Mouse (Mus musculus): ENCODE measurements around the gene Gucy2d.

Gene Gucy2d

GRCm38 (mm10) chr7:98446873-98447272 is 6.7 kb downstream of the Gucy2d start:
- no peak for DNase-seq (ENCODE audit: low read depth, low spot score)

DNA sequence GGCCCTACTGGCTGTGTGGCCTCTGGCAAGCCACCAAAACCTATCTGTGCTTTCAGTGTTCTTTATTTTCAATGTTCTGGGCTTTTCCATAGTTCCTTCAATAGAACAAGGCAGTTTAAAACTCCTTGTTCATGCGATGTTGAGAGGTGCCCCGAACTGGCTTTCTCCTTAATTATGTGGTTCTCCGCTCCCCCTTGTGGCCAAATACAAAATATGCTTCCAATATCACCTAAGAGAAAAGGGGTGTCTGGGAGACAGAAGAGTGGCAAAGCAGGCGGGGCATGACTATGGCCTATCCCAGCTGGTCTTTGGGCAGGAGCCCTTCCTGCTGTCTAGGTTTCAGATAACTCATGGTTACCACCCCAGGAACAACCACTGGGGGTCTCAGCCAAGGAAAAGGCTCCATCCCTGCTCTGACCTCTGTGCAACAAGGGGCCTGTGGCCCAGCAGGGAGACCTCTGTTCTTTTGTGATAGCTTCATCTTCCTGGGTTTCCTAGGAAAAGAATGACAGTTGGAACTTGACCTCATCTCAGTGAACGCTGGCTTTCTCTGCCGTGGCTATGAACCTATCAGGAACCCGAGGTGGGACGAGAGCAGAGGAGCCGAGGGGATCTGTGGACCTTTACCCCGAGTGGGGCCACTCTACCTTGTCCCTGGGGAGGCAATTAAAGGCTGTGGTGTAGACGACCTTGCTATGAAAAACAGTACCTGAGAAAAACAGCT is 7.5 kb downstream of the Gucy2d start:
- peak; percentile 72 for DNase-seq (ENCODE audit: low read depth, low spot score)

- no peak for DNase-seq (ENCODE audit: low read depth, low spot score)
Measured at GRCm38 (mm10) chr7:98448309-98448630, 8.1 kb downstream of the Gucy2d start.

GRCm38 (mm10) chr7:98449696-98450095 is 9.5 kb downstream of the Gucy2d start:
- no peak for DNase-seq (ENCODE audit: low read depth, low spot score)

DNA sequence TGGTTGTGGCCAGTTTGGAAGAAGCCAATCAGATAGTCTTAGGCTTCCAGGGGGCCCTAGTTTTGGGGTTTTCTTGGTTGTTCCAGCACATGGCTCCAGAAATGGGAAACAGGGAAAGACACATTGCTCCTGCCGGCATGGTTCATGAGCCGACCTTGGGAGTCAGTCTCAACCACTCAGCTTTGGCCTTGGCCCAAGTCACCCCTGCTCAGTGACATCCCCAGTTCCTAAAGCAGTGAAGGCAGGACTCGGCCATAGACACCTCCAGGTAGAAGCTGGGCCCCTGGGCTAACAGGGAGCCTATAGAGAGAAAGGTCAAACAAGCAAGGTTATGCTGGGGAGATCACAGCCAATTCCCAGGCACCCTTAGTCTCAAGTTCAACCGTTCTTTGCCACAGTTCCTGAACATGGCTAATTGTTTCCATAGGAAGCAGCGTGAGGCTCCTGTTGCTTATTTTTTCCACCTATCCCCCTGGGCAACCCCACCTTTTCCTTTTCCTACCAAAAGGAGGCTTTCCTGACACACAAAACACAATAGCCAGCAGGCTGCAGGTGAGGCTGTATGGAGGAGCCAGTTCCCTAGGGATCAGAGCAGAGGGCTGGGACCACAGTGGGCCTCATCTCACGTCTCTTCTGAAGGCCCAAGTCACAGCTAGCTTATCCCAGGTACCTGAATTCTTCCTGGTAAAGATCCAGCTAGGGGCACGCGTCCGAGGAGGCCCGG is 14.3 kb downstream of the Gucy2d start:
- DNase-seq (ENCODE audit: low read depth, low spot score) = no peak

DNA sequence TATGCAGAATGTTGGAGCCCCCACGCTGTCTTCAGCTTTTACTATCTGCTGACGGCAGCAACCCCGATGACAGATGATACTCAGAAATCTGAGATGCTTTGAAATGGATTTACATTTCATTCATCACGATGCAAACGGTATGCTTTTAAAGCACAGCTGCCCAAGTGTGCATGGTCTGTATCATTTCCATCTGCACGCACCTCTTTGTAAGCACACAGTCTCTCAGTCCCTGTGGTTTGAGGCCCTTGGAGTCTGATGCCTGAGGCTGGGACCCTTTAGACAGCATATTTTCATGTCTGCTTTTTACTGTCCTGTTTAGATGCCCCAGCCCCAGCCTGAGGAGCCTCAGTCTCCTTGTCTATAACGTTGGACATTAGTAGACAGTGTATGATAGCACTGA is 20.1 kb downstream of the Gucy2d start:
- no peak for DNase-seq (ENCODE audit: low read depth, low spot score)

GRCm38 (mm10) chr7:98469089-98469488 is 28.9 kb downstream of the Gucy2d start:
- no peak for DNase-seq (ENCODE audit: low read depth, low spot score)

GRCm38 (mm10) chr7:98472529-98472928 is 32.3 kb downstream of the Gucy2d start:
- DNase-seq (ENCODE audit: low read depth, low spot score) = no peak

- no peak for DNase-seq (ENCODE audit: low read depth, low spot score)
Measured at GRCm38 (mm10) chr7:98474558-98474957, 34.3 kb downstream of the Gucy2d start.

DNA sequence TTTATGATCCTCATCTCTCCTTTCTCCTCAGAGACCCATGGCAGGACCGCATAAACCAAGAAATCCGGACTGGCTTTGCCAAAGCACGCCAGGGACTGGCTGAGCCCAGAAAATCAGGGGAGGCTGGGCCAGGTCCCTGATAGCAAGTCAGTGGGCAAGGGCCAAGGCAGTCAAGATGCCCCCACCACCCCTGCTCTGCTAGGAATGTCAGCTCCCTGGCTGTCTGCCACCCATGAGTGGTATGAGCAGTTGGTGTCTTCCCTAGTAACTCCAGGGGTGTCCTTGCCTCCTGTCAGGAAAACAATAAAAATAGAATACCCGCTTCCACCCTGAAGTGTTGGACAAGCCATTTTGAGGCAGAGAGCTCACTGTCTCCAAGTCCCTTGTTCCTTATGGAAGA is 36.9 kb downstream of the Gucy2d start:
- DNase-seq (ENCODE audit: low read depth, low spot score) = no peak

- DNase-seq (ENCODE audit: low read depth, low spot score) = no peak
Measured at GRCm38 (mm10) chr7:98480481-98480880, 40.3 kb downstream of the Gucy2d start.

DNA sequence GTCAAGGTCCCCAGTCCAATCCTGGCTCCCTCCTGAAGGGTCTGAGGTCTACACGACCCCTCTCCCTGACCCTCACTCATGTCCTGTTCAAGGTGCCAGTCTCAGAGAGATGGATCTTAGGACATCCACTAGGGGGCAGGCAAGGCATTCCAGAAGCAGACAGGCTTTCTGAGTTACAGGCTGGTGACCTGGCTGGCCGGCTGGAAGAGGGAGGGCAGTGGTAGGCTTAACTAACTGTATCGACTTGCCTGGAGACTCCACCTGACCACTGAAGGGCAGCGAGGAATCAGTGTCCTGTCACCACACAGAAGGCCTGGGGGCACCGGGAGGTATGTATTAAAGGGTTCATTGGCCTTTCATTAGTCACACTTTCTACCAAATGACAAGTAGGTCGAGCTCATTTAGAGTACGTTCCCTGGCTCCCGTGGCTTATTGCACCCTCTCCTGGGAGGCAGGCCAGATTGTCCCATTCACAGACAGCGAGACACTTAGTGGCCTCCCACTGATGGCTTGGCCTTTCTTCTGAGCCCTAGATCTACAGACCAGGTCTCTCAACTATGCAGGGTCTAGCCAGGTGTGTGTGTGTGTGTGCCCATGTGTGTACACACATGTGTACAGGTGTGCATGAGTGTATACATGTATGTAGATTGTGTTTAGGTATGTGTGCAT is 41.0 kb downstream of the Gucy2d start:
- peak; percentile 60 for DNase-seq (ENCODE audit: low read depth, low spot score)

DNA sequence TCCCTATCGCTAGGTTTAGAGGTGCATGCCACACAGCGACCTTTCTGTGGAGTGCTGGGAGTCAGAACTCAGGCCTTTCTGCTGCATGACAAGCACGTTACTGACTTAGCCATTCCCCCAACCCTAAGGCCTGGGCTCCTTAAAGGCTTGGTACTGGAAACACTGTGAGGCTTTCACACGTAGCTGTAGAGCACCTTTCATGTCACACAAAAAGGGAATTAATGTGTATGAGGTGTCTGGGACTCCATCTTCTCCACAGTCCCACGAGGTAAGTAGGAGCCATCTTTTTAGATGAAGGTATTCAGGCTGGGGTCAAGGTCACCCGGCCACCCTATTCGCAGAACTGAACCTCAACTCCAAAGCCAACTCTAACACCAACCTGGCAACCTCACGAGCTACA is 41.6 kb downstream of the Gucy2d start:
- no peak for DNase-seq (ENCODE audit: low read depth, low spot score)

GRCm38 (mm10) chr7:98482551-98483267 is 42.5 kb downstream of the Gucy2d start:
- DNase-seq (ENCODE audit: low read depth, low spot score) = no peak

- DNase-seq (ENCODE audit: low read depth, low spot score) = no peak
Measured at GRCm38 (mm10) chr7:98483268-98483607, 43.0 kb downstream of the Gucy2d start.

- DNase-seq (ENCODE audit: low read depth, low spot score) = no peak
Measured at GRCm38 (mm10) chr7:98484878-98485277, 44.7 kb downstream of the Gucy2d start.

DNA sequence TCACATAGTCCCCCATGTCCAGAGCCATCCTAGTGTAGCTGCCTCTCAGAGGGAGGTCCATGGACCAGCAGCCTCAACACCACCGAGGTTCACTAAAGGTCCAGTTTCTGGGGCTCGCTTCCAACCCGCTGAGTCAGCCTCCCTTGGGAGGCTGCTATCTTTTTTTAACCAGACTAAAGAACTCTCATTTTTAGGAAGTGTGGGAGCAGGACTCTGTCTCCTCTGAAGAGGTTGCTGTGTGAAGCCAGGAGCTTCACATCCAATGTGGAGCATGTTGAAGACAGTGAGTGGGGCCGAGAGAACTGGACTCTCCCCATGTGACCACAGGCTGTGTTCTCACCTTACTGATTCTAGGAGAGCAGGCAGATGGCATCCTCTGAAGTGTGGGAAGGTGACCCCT is 45.3 kb downstream of the Gucy2d start:
- no peak for DNase-seq (ENCODE audit: low read depth, low spot score)

- no peak for DNase-seq (ENCODE audit: low read depth, low spot score)
Measured at GRCm38 (mm10) chr7:98486471-98486917, 46.3 kb downstream of the Gucy2d start.

- DNase-seq (ENCODE audit: low read depth, low spot score) = no peak
Measured at GRCm38 (mm10) chr7:98487202-98487980, 47.2 kb downstream of the Gucy2d start.

DNA sequence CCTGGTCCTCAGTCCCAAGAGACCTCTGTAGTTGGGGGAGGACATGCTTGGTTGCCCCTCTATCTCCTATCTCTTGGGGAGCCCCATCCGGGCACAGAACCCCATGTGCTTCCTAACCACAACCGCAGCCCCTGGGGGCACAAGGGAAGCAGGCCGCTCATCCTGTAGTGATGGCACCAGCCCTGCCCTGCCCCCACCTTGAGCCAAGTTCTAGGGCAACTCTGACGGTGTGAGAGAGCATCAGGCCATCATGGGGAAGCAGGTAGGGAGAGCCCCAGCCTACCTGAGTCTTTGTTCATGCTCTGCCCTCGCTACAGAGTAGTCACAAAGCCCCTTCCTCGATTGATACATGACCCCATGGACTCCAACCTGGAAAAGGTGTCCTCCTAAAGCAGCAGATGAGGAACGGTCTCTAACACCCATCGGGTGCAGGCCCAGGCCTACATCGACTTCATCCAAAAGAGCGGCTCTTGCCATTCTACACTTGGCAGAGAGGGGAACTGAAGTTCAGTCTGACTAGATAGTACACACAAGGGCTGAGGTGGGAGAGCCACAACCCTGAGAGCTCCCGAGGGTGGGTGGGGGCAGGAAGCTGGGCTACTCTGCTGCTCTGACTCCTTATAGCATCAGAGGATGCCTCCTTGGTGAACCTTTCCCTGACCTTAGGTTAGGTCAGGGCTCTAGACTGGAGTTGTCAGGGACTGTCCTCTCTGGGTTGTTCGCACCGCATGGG is 48.3 kb downstream of the Gucy2d start:
- DNase-seq (ENCODE audit: low read depth, low spot score) = no peak

DNA sequence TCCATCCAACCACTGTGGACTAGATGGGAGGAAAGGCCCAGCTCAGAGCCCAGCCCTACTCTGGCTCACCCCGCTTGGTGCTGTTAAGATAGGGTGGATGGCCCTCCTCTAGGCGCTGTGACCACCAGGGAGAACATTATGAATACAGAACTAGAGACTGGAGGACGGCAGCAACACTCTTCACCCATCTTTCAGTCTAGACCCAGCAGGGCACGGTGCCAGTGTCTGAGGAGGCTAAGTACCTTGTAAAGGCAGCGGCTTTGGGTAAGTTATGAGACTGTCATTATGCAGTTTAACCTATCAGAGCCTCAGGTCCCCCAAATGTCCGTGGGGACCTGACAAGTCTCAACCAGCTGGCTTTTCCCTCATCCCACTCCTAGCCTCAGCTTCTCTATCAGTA is 48.9 kb downstream of the Gucy2d start, which contains the start of gene Lrrc32:
TSS of gene Lrrc32 (plus strand) at position 153 of the 400 bp plus-strand sequence.
- DNase-seq (ENCODE audit: low read depth, low spot score) = no peak
